Mouse (Mus musculus): ENCODE measurements around the gene Usp50.

DNA sequence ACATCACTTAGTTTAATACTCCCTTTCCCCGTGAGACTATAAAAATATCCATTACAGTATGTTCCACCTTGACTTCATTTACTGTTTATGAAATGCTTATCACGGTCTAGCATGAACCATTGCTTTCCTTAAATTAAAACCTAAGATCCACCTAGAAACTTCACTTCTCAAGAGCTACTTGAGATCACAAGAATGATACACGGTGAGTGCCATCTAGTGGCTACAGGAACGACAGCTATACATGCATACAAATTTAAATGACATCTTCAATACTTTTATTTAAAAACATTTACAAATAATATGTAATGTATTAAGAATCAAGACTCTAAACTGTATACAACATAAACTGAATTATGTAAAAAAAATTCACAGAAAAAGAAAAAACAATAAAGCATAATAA is 119.8 kb downstream of the Usp50 start:
- TF ChIP-seq POLR2A (IDR thresholded peaks at IDR 0.05; ENCODE audit: insufficient read depth, low read length) (no peak), CTCF (IDR thresholded peaks at IDR 0.05; ENCODE audit: low read depth, low read length) (no peak)

Measured in ES-Bruce4 (cell line).